Mouse (Mus musculus): ENCODE data around the gene Rab3gap1.

The Rab3gap1 gene

DNA sequence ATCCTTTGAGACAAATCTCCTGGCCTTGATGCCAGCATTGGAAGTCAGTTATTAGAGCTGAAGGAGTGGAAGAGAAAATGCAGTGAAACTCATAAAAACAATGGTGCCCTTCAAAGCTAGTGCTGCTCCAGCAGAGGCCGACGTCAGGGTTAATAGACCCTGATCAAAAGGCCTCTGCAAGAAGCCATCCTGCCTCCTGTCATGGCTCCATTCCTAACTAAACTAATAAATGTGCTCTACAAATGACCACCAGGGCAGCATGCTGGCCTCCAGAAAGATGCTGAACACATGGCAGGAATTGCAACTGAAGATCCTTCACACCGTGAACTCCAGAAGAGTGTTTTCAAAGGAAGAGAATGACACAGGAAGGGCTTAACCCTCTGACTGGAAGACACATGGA is 116.8 kb downstream of the Rab3gap1 start:
- DNase-seq = no peak

DNA sequence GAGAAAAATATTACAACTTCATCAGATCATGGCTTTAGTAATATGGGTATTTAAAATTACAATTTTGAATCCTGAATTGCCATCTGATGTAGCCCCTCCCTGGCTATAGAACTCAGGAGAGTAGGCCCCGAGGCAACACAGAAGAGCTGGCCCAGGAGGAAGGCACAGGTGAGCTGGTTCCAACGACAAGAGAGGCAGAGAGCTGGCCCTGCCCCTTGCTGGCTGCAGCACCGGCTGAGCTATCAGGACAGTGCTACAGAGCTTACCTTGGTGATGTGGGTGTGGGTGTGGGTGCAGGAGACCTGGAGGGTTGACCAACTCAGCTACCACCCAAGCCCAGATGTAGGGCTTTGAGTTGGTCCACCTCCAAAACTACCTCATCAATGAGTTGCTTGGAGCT is 119.7 kb downstream of the Rab3gap1 start:
- no peak for DNase-seq

DNA sequence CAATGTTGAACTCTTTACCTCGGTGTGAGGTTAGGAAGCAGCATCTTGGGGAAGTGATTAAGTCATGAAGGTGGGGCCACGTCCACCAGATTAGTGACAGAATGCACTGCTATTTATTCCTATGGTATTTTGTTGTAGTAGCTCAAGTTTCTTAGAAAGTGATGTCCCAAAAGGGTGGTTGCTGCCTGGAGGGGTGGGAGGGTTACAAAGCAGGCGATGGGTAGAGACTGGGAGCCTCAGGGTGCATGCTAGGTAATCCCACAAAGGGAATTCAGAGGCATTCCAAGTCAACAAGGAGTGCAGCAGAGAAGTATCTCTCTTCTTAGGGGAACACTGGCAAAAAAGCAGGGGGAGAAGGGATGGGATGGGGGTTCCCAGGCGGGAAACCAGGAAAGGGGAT is 120.8 kb downstream of the Rab3gap1 start:
- DNase-seq = no peak

DNA sequence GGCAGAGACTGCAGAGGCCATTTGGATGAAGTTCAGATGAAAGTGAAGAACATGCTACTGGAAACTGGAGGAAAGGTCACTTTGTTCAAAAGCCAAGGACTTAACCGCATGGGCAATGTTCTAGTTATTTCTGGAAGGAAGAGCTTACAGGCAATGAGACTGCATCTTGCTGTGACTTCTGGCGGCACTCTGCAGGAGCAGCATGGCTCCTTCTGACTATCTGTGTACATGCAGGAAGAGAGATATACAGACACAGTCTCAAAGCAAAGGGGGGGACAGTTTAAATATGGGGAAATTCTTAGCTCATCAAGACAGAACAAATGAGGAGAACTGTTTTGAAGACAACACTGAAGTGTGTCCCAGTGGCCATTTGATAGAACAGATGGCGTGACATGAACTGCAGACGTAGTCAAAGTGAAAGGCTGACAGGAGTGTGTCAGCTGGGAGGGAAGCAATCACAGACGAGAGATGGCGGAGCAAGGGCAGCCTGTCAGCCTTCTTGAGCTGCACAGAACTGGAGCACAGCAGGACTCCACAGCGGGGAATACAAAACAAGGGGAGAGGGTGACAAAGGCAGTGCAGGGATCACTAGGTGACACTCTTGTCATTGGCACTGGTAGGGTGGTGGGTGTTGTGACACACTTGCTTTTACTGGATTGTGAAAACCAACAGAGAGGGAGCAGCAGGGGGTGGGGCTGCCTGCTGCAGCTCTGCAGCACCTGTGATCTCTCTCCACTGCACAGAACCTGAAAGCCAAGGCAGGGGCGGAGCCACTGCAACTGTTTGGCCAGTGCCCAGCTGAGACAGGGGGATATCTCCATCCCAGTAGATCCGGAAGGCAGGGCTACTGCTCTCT is 121.5 kb downstream of the Rab3gap1 start:
- peak; percentile 72 to 74 for DNase-seq

Data from cerebellum, postnatal 25 days (tissue).